Mouse (Mus musculus) pancreas, adult 10 weeks (tissue): Measurements from ENCODE around the gene Krt18. TPM values are rescaled to one million over a fixed set of nuclear protein-coding genes. Genes with fewer than 3 reads are reported as not detected.

Source experiments
- polyA plus RNA-seq: library from polyadenylated mRNA; stranded (reverse); fragments of 350-450 nt; fragmentation: Illumina TruSeq; extraction: RNeasy Lipid Tissue Mini Kit (QIAGEN cat#74804); gene quantifications from one replicate; pipeline ENCODE4 v1.2.3, GENCODE M21; 2015; ENCODE audit warnings: low read depth, low replicate concordance; ENCODE audit not compliant: insufficient read depth

Krt18 gene
- 66.9 TPM for polyA plus RNA-seq

DNA sequence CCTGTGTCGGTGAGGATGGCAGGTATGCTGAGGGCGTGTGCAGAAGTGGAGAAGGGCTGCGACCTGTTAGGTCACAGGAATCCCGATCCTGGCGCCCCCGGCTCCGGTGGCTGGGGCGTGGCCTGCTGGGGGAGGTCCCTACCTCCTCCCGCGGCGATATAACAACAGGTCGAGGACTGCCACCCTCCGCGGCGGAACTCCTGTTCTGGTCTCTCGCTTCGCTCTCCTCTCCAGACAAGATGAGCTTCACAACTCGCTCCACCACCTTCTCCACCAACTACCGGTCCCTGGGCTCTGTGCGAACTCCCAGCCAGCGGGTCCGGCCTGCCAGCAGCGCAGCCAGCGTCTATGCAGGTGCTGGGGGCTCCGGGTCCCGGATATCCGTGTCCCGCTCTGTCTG is at the start of gene Krt18:
Krt18 (plus strand) TSS at position 141 of the 400 bp plus-strand sequence.

DNA sequence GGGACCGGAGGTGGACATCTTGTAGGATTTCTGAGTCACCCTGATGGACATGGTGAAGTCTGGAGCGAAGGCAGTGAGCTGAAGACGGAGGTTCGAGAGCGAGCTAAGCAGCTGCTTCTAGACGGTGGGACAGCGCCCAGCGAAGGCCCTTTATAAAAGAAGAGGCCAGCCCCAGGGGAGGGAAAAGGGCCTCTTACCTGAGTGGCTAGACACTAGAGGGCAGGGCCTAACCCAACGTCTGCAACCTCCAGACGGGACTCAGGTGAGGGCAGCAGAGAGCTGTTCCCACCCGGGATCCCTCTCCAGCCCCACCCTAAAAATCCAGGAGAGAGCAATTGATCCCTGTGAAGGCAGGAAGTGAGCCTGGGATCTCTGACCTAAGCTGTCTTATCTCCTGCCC is 23.8 kb upstream of the Krt18 start, which contains the start of gene Krt8:
Krt8 (minus strand) TSS at position 294 of the 400 bp plus-strand sequence.

DNA sequence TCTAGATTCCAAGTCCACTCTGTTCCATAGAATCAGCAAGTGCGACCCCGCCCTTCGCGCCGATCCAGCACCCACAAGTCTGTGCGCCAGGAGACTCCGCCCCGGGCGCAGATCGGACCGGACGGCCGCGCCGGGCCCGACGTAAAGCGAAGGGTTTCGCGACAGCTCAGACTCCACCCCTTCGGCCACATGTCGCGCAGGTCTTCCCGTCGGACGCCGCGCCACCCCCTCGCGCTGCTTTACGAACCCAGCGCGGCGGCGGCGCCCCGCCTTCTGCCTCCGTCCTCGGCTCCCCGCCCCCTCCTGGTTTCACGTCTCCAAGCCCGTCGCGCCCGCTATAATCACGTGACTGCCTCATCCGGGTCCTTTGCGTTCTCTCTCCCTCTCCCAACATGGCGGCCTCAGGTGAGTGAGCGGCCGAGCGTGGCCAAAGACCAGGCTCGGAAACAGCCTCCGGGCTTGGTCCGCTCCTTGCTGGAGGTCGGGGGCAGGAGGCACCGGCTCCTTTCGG is 45.6 kb downstream of the Krt18 start, which contains the start of gene Eif4b:
Eif4b (plus strand) TSS at position 215 of the 511 bp plus-strand sequence.

Other genes starting within 250 kb of the Krt18 start
- gene Krt72, start 241.7 kb upstream of the Krt18 start, polyA plus RNA-seq: not detected
- not detected for gene Krt73, start 225.8 kb upstream of the Krt18 start, polyA plus RNA-seq
- not detected for gene Krt2, start 210.0 kb upstream of the Krt18 start, polyA plus RNA-seq
- gene Krt1, start 177.4 kb upstream of the Krt18 start, polyA plus RNA-seq: not detected
- gene Krt77, start 158.5 kb upstream of the Krt18 start, polyA plus RNA-seq: not detected
- gene Krt76, start 135.3 kb upstream of the Krt18 start, polyA plus RNA-seq: 0.35 TPM
- gene Krt4, start 103.4 kb upstream of the Krt18 start, polyA plus RNA-seq: not detected
- not detected for gene Krt79, start 87.9 kb upstream of the Krt18 start, polyA plus RNA-seq
- gene Krt78, start 73.9 kb upstream of the Krt18 start, polyA plus RNA-seq: not detected
- gene Krt8, start 23.7 kb upstream of the Krt18 start, polyA plus RNA-seq: 48.8 TPM
- 35.5 TPM for gene Eif4b, start 45.6 kb downstream of the Krt18 start, polyA plus RNA-seq
- 62.5 TPM for gene Tns2, start 72.2 kb downstream of the Krt18 start, polyA plus RNA-seq
- gene Spryd3, start 108.1 kb downstream of the Krt18 start, polyA plus RNA-seq: 11.0 TPM
- gene Igfbp6, start 116.2 kb downstream of the Krt18 start, polyA plus RNA-seq: 136 TPM
- gene Soat2, start 122.3 kb downstream of the Krt18 start, polyA plus RNA-seq: 0.98 TPM
- 19.2 TPM for gene Zfp740, start 175.1 kb downstream of the Krt18 start, polyA plus RNA-seq
- 14.2 TPM for gene Csad, start 176.5 kb downstream of the Krt18 start, polyA plus RNA-seq
- gene Itgb7, start 203.8 kb downstream of the Krt18 start, polyA plus RNA-seq: 2.8 TPM
- 13.8 TPM for gene Rarg, start 229.3 kb downstream of the Krt18 start, polyA plus RNA-seq
- not detected for gene Gm9918, start 242.4 kb downstream of the Krt18 start, polyA plus RNA-seq